Comparison of ENCODE assay signal across 9 mouse cellular contexts in the genomic region with DNA sequence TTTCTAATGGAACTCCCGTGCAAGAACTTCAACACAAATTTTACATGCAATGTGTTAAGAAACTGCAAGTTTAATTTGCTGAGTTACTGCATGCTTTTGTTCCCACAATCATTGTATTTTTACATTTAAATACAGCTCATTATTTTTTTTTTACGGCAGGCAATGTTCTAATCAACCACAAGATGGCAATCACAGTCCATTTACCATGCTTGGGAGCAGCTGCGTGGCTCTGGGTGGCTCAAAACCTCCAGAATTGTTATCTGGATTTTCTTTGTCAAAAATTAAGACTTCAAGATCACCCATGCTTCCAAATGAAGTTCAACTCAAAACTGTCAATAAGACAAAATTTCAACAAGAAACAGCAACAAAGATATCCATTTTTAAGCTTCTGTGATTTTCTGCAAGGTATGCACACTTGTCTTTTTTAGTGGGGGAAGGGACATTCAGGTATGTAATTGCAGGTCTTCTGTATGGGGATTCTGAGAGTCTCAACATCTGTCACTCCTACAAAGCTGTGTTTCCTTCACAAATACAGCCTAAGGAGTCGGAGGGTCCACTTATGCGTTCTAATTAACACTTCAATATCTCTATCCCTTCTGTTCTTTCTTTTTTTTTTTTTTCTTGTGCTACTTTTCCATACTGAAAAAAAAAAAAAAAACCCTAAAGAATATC. TPM values are rescaled to one million over a fixed set of nuclear protein-coding genes. Genes with fewer than 3 reads are reported as not detected.
DNase-seq lines count a peak whose midpoint lies in the region; ATAC-seq and TF ChIP-seq lines count a peak whose summit lies in the region.
"Had no signal": no experiment of that assay in that cellular context is flagged by ENCODE, and none has a peak within 500 bp of the region (broad histone marks: within the 10 kb centered on the region; RNA-seq: fewer than 3 reads in every experiment).

No protein-coding gene starts in this region.

- no peaks in the 10 kb centered on the region for H3K36me3 ChIP-seq in small intestine, adult 2 months (ENCODE audit: control insufficient read depth, insufficient read depth, low read length)
- H3K36me3 ChIP-seq: limb, embryonic 12.5 days had no signal

- no peak for TF ChIP-seq POLR2A in small intestine, adult 2 months (IDR thresholded peaks at IDR 0.05; ENCODE audit: low read depth, low read length)

- H3K4me1 ChIP-seq in small intestine, adult 2 months (ENCODE audit: control insufficient read depth, insufficient read depth, insufficient read length, low read length) = no peaks in the 10 kb centered on the region
- H3K4me1 ChIP-seq: limb, embryonic 12.5 days had no signal

- H3K27me3 ChIP-seq in small intestine, adult 2 months (ENCODE audit: control insufficient read depth, insufficient read depth, low read length) = no peaks in the 10 kb centered on the region
- H3K27me3 ChIP-seq: limb, embryonic 12.5 days had no signal

- no peak for DNase-seq in frontal cortex, postnatal 10 days (ENCODE audit: low spot score in 2 of 2)
- peak; percentile 6 for DNase-seq in ovary, postnatal 14 days (ENCODE audit: low spot score)
- DNase-seq in ovary, postnatal 36 days (ENCODE audit: low spot score) = no peak
- DNase-seq in embryo, embryonic 11.5 days (ENCODE audit: low read depth, low spot score) = peak; percentile 36
- DNase-seq in kidney, postnatal 4 days = peak; percentile 24 to 34
- DNase-seq in testis, postnatal 14 days (ENCODE audit: low spot score) = no peak

- no peak overlapping the region for H3K4me3 ChIP-seq in small intestine, adult 2 months (ENCODE audit: low read depth, low read length)
- H3K4me3 ChIP-seq: limb, embryonic 12.5 days had no signal

- no peak overlapping the region for H3K27ac ChIP-seq in small intestine, adult 2 months (ENCODE audit: insufficient read depth, low read depth, low read length)
- H3K27ac ChIP-seq: limb, embryonic 12.5 days had no signal

- peak; percentile 78 for ATAC-seq in frontal cortex, adult (ENCODE audit: low TSS enrichment)

- WGBS in small intestine, adult 2 months = 11% methylated on average over 5 of the region's 5 CpGs

- TF ChIP-seq CTCF in small intestine, adult 2 months (IDR thresholded peaks at IDR 0.05; ENCODE audit: extremely low read depth, insufficient read length, insufficient replicate concordance, low read depth, low read length) = peak; percentile 62; the same call in 1 of the 2 replicates

RNA-seq across cellular contexts. Expression of a gene that starts 13.9 kb away (rescaled TPM):
- polyA plus RNA-seq in small intestine, adult 2 months (2012; rRNA removed) = 0.03 and 0.09 TPM in 2 replicates

RNA-seq across cellular contexts. Expression of a gene that starts 15.1 kb away (rescaled TPM):
- polyA plus RNA-seq in small intestine, adult 2 months (2012; rRNA removed) = 1.7 and 4.1 TPM in 2 replicates

Comparison
In these comparisons a context has a peak if more than half of its experiments do, and no peak if none do; other contexts are left out.
1. DNase-seq: peak in ovary, postnatal 14 days (single experiment), embryo, embryonic 11.5 days (single experiment) and kidney, postnatal 4 days (2 of 2); none in frontal cortex, postnatal 10 days (0 of 2), ovary, postnatal 36 days (single experiment) and testis, postnatal 14 days (single experiment).